Mouse (Mus musculus) cerebellum, adult 18-20 months (tissue): ENCODE measurements at regions not wholly inside any gene's neighbourhood (a gene's known extent, or its start where the extent isn't known, plus 50 kb on each side); places are given as distances from the start of the nearest gene placed in this dataset.

Experiments used
- DNase-seq, 2 experiments: peaks; one replicate each; pipeline ENCODE4 v3.0.0; 2021

DNA sequence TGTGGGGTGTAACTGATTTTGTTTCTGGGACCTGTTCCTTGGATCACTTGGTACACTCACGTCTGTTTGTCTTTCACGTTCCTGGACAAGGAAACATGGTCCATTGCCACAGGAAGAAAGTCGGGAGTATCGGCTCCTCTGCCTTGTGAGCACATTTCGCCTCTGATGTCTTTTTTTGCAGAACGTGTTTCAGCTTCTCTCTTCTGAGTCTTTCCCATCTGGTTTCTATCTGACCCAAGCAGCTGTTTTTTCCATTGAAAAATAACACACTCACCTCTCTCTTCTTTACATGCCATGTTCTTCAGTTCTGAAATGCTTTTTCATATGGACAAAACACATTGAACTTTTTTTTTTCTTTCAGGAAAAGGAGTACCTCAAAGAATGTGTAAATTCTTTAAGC is 61.4 kb upstream of the Lrig1 start:
- DNase-seq = no peak

DNA sequence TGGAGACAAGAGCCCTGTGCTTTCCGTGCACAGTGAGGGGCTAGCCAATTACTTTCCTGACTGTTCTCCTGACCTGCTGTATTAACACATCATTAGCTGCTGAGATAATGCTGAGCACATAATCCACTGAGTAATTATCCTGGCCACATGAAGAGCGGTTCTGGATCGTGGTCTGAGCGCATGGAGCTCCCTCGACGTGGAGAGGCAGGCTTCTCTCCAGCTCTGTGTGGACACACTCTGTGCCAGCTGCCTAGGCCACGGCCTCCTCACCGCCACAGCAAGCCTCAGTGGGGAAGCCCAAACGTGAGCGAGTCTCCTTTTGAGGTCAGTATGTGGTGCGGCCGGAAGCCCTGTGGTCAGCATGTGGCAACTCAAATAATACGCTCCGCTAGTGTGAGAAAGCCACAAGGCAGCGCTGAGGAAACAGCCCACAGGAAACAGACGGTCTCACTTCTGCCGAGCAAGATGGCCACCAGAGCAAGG is 60.7 kb upstream of the Lrig1 start:
- no peak for DNase-seq

DNA sequence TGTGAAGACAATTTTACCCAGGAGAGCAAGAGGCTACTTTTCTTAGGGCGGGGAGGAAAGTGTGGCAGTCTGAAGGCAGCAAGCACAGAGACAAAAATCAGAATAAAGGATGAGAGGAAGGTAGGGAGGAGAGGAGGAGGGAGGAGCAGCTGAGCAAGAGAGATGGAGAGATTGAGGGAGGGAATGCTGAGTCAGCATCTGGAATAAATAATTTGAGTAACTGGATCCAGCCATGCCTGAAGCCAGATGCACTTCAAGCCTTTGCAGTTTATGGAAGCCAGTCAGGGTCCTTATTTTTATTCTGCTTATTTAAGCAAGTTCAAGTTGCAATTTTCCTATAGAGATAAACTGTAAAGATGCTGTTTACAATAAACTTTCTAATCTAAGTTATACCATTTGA is 59.7 kb upstream of the Lrig1 start:
- no peak for DNase-seq

- DNase-seq = no peak
Measured at GRCm38 (mm10) chr6:94756006-94756405, 56.0 kb upstream of the Lrig1 start.

GRCm38 (mm10) chr6:94755297-94755831 is 55.4 kb upstream of the Lrig1 start:
- no peak for DNase-seq

- no peak for DNase-seq
Measured at GRCm38 (mm10) chr6:94754522-94754921, 54.6 kb upstream of the Lrig1 start.

- DNase-seq = peak in 1 of 2 experiments; percentile 5
Measured at GRCm38 (mm10) chr6:94751101-94751440, 51.1 kb upstream of the Lrig1 start.

DNA sequence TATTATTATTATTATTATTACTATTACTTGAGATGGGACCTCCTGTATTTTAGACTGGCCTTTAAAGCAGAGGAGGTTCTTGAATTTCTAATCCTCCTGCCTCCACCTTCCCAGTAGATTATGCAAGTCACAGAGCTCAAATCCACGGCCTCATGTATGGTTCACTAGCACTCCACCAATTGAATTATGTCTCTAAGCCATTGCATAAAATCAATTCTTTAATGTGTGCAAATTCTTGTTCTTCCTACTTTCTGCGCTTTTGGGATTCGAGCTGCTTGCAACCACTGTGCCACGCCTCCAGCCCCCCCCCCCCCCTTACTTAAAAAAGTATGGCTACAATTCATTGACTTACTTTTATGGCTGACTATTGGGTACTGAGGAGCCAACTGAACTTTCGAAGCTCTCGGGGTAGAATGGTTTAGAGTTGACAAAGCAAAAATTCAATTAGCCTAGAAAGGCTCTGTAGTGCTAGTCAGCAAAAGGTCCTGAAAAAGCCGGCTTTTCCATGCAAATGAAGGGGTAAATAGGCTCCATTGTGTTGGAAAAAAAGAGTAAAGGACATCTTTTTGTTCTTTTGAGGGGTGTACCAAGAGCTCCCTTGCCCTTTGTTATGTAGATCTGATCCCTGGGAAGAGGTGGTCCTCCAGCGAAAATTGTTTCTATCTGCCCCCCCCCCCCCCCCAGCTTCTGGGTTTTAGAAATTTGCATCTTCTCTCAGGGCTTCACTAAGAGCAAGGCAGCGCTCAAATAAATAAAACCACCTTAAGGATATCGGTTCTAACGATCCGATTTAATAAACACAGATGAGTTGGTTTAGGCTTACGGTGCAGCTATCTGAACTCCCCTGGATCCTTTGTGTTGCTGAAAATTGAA is 50.5 kb upstream of the Lrig1 start:
- DNase-seq = no peak
